Mouse (Mus musculus): ENCODE results near the gene Taf1.

The Taf1 gene

DNA sequence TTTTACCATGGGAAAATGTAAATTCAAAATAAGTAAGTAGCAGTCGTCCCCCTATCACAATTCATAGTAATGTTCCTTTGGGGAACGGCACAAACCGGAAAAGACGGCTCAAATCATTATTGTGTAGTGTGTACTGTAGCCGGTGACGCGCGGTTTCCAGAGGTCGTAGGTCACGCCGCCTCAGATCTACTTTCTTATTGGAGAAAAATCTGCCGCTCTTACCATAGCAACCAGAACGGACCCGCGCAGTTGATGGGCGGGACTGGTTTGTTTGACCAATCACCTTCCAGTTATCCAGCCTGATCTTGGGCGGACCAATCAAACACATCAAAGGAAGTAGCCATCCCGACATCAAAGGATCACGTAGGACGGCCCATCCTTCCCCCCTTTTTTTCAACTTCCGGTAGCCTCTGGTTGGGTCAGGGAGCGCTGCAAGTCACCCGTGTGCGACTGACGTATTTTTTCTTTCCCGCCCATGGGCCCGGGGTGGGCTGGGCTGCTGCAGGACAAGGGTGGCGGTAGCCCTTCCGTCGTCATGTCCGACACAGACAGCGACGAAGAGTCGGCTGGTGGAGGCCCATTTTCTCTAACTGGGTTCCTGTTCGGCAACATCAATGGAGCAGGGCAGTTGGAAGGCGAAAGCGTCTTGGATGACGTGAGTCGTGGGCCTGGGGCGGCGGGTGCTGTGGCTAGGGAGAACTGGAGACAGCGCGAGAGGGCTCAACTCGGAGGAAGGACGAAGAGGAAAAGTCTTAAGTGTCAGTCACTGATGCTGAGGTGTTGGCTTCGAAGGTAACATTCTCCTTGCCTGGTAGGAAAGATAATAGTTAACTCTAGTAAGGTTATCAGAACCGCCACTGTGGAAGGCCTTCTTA lies at the start of gene Taf1:
Gene Taf1 (plus strand): TSS at position 388 of the 875 bp plus-strand sequence.
- DNase-seq (ENCODE audit: inconsistent ontology term): peak; percentile 96

DNA sequence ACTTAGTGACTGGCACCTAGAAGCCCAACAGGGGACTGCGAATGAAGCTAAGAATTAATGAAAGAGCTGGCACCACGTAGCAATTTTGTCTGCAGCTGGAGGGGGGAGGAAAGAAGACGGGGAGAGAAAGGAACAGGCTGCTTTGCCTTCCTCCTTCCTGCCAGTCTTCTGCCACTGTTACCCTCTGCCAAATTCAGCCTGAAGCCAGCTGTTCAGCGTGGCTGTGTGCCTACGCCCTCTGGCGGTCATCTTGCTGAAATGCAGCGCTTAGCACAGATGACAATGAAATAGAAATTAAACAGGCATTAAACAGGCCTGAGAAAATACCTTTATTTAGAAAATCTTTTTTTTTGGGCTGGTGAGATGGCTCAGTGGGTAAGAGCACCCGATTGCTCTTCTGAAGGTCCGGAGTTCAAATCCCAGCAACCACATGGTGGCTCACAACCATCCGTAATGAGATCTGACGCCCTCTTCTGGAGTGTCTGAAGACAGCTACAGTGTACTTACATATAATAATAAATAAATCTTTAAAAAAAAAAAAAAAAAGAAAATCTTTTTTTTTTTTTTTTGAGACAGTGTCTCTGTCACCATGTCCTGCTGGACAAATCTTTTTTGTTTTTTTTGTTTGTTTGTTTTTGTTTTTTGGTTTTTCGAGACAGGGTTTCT lies 45.9 kb upstream of the Taf1 start:
- DNase-seq (ENCODE audit: inconsistent ontology term): peak; percentile 14

- DNase-seq (ENCODE audit: inconsistent ontology term): no peak
Measured at GRCm38 (mm10) chrX:101504636-101505035, 27.9 kb upstream of the Taf1 start.

GRCm38 (mm10) chrX:101515710-101516109 lies 16.8 kb upstream of the Taf1 start:
- DNase-seq (ENCODE audit: inconsistent ontology term): no peak

- DNase-seq (ENCODE audit: inconsistent ontology term): no peak
Measured at GRCm38 (mm10) chrX:101518006-101518405, 14.5 kb upstream of the Taf1 start.

DNA sequence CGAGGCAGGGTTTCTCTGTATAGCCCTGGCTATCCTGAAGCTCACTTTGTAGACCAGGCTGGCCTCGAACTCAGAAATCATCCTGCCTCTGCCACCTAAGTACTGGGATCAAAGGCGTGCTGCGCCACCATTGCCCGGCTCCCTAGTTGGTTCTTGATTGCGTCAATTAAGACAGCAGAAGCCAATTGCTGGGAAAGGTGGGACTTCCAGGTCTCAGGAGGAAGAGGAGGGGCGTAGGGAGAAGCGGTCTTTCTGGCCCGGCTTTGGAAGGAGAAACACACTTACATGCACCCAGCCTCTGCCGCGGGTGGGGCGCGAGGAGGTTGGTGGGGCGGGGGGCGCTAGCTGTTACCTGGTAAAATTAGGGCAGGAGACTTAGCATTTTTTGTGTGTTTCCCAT lies 10.5 kb upstream of the Taf1 start:
- DNase-seq (ENCODE audit: inconsistent ontology term): no peak

DNA sequence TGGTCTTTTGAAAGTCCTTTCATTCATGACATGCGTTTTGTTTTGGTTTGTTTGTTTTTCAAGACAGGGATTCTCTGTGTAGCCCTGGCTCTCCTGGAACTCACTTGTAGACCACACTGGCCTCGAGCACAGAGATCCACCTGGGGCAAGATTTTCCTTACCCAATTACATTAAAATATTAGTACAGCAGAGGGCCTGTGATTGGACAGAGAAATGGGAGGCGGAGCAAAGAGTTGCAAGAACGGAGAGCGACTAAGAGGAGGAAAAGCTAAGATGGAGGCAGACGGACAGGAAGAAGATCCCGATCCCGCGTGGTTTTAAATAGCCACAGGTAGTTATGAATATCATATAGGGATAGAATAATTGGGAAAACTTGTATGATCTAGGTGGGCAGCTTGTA lies 5.2 kb upstream of the Taf1 start:
- no peak for DNase-seq (ENCODE audit: inconsistent ontology term)

GRCm38 (mm10) chrX:101585455-101585854 lies 52.9 kb downstream of the Taf1 start:
- no peak for DNase-seq (ENCODE audit: inconsistent ontology term)

DNA sequence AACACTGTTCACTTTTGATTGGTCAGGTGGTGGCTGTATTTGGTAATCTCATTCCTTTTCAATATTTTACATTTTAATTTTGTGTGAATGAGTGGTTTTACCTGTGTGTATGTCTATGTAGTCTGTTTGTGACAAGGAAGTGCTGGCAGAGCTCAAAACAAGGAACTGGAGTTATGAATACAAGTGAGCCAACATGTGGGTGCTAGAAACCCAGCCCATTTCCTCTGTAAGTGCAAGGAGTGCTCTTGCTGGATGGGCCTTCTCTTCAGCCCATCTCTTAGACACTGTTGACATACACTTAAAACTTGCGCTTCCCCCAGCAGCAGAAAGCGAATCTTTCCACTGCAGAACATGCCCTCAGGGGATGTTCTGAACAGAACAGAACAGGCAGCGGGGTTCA lies 83.6 kb downstream of the Taf1 start:
- DNase-seq (ENCODE audit: inconsistent ontology term): no peak

DNA sequence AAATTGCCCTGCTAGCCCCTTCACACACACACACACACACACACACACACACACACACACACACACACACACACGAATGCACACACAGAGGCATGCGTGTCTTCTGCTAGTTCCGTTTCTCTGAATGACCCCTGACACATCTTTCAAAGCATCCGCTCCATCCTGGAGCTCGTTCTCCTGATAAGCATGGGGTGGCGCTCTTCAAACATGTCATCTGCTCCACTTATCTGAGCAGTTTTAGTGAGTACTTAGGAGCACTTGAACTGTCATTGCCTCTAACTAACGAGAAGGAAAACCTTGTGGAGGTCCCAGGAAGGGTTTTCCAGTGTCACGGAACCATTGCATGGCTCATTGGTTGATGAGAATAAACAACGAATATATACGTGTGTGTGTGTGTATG lies 85.4 kb downstream of the Taf1 start:
- no peak for DNase-seq (ENCODE audit: inconsistent ontology term)

GRCm38 (mm10) chrX:101620317-101620716 lies 87.8 kb downstream of the Taf1 start:
- peak; percentile 13 for DNase-seq (ENCODE audit: inconsistent ontology term)

- DNase-seq (ENCODE audit: inconsistent ontology term): no peak
Measured at GRCm38 (mm10) chrX:101622539-101622938, 90.0 kb downstream of the Taf1 start.

DNA sequence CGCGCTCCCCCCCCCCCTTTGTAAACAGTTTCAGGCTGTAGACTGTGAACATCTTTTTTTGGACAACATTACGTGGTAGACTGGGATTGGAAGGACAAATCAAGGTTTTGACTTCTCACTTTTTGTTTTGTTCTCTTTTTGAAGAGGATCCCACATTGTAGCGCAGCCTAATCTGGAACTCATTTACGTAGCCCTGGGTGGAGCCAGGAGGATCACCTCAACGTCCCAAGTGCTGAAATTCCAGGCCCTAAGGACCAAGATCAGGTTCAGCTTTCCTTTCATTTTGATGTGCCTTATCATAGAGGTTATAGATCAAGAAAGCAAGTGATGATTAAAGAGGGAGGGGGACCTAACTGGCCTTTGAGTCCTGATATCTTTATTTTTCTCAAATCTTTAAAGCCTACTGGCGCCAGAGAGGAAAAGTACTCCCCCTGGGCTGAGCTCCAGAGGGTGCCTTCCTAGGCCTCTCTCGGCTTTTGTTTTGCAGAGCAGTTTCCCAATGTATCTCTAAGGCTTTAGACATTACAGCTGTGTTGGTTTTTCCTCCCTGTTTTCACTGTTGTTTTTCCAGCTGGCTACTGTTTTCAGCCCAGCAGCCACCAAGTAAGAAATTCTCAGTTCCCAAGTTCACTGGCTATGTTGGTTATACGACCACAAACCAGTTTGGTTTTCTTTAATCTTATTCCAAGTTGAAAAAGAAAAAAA lies 104.4 kb downstream of the Taf1 start:
- no peak for DNase-seq (ENCODE audit: inconsistent ontology term)

GRCm38 (mm10) chrX:101638856-101639255 lies 106.3 kb downstream of the Taf1 start:
- no peak for DNase-seq (ENCODE audit: inconsistent ontology term)

DNA sequence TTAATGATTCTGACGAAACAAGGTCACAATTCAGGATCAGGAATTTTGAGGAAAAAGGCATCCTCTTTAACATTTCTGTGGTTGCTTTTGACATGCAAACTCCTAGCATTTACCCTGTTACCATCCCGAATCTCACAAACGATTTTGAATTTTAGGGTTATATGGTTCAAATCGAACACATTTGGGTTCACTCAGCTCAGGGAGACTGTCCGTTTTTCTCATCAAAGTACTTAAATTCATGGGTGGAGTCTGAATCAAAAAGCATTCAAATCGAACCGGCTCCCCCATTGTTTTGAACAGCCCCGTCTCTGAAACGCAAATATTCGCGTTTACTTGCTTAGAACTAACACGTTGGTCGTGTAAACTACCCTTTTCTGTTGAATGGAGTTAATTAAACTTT lies 106.8 kb downstream of the Taf1 start:
- DNase-seq (ENCODE audit: inconsistent ontology term): peak; percentile 63

DNA sequence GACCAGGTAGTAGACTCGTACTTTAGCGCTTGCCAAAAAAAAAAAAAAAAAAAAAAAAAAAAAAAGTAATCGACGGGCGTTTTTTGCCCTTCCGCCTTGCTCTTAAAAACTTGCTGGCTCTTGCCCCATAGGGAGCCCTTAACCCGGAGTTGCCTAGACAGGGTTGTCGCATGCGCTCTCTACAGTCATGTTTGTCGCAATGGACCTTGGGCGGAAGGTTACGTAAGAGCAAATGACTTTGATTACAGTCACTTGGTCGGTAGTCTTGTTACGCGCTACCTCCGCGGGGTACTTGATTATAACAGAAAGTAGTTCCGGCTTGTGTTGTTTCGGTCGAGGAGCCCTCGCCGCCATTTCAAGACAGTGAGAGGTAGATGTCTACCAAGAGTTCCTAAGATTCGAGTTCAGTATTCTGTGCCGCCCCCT lies 107.2 kb downstream of the Taf1 start, which contains the start of gene Ogt:
Gene Ogt (plus strand): TSS at position 320 of the 426 bp plus-strand sequence.
- peak; percentile 88 for DNase-seq (ENCODE audit: inconsistent ontology term)

- DNase-seq (ENCODE audit: inconsistent ontology term): peak; percentile 18
Measured at GRCm38 (mm10) chrX:101640194-101641160, 107.9 kb downstream of the Taf1 start.

- DNase-seq (ENCODE audit: inconsistent ontology term): peak; percentile 42
Measured at GRCm38 (mm10) chrX:101641161-101641530, 108.6 kb downstream of the Taf1 start.

DNA sequence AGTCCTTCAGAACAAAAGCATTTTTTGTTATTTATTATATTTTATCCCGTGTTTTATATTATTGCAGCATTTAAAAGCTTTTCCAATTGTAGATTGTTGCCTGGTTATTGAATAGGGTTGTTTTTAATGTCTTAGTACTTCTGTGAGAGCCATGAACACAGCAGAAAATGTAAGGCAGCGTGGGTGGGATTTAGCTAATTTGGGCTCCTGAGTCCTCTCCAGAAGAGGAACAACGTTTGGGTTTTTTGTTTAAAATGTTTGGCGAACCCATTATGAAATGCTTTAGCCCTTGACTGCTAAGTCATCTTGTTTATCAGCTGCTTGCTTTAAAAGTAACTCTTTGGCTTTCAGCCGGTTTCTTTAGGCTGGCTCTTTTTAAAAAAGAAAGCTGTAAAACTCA lies 109.6 kb downstream of the Taf1 start:
- DNase-seq (ENCODE audit: inconsistent ontology term): no peak

DNA sequence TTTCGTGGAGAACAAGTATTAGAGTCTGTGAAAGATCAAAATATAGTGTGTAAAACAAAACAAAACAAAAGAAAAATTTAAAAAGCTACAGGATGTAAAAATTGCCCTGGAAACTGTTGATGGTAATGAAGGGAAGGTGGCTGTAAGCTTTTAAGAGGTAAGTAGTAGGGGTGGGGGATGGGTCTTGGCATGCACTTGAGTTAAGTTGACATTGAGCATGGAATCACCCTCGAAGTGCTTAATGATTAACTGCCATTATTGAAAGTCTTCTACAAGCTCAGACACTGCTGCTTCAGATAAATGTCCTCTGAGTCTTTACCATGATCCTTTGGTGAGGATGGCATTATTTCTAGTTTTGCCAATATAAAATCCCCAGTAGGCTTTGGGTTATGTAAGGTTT lies 112.8 kb downstream of the Taf1 start:
- no peak for DNase-seq (ENCODE audit: inconsistent ontology term)

- DNase-seq (ENCODE audit: inconsistent ontology term): no peak
Measured at GRCm38 (mm10) chrX:101646621-101647020, 114.1 kb downstream of the Taf1 start.
